Comparison of ENCODE assay signal across 10 mouse cellular contexts in the genomic region with DNA sequence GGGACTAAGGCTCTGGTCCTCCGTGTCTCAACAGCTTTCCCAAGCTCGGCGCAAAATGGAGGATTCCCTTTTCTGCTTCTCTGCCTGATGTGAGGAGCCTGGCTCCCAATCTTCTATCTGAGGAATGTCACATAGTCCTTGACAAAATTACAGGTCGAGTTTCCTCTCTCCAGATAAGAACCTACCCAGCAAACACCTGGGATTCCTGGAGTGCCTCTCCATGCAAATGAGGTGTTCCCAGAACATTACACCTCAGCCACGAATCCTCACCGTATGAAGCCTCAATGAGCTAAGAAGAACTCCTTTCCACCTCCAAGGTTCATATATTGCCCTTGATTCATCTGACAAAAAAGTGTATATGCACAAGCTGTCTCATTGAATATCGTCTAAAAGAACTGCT. TPM values are rescaled to one million over a fixed set of nuclear protein-coding genes. Genes with fewer than 3 reads are reported as not detected.
DNase-seq lines count a peak whose midpoint lies in the region; ATAC-seq and TF ChIP-seq lines count a peak whose summit lies in the region.
"Had no signal": no experiment of that assay in that cellular context is flagged by ENCODE, and none has a peak within 500 bp of the region (broad histone marks: within the 10 kb centered on the region; RNA-seq: fewer than 3 reads in every experiment).

No protein-coding gene starts in this region.

- DNase-seq in left cerebral cortex, adult 2 months (ENCODE audit: extremely low spot score in 1 of 2, low spot score in 2 of 2): no peak
- no peak for DNase-seq in left cerebral cortex, postnatal 25 days (ENCODE audit: low spot score in 2 of 2)
- DNase-seq in limb, embryonic 14.5 days (ENCODE audit: low spot score): no peak
- DNase-seq in thymus, adult 18-20 months: no peak
- no peak for DNase-seq in spleen, postnatal 10 days (ENCODE audit: low spot score in 2 of 2)
- DNase-seq in urinary bladder, postnatal 36 days (ENCODE audit: low spot score in 2 of 2): no peak
- DNase-seq: thymus, postnatal 36 days had no signal

- no peak for ATAC-seq in forebrain, embryonic 13.5 days
- no peak for ATAC-seq in limb, embryonic 14.5 days (ENCODE audit: low FRiP score, low read depth)
- no peak for ATAC-seq in neural tube, embryonic 15.5 days (ENCODE audit: low FRiP score)

- peak overlapping the region; percentile 43; the same call in 1 of the 2 replicates for H3K9ac ChIP-seq in forebrain, embryonic 13.5 days
- peak overlapping the region; percentile 45 for H3K9ac ChIP-seq in limb, embryonic 14.5 days (ENCODE audit: low read depth, low read length, severe bottlenecking)
- peak overlapping the region; percentile 50 for H3K9ac ChIP-seq in neural tube, embryonic 15.5 days (replicated peaks)

- H3K4me2 ChIP-seq in forebrain, embryonic 13.5 days: peak overlapping the region; percentile 67
- H3K4me2 ChIP-seq in limb, embryonic 14.5 days (replicated peaks; ENCODE audit: low read depth, low read length, severe bottlenecking): peak overlapping the region; percentile 55
- H3K4me2 ChIP-seq in neural tube, embryonic 15.5 days: peak overlapping the region; percentile 75

- peak overlapping the region; percentile 35; the same call in 1 of the 2 replicates for H3K4me3 ChIP-seq in left cerebral cortex, adult 2 months
- peak overlapping the region; percentile 37 for H3K4me3 ChIP-seq in forebrain, embryonic 13.5 days
- H3K4me3 ChIP-seq in limb, embryonic 14.5 days (replicated peaks; ENCODE audit: low read length): peak overlapping the region; percentile 35; the same call in 1 of the 2 replicates
- H3K4me3 ChIP-seq in neural tube, embryonic 15.5 days (replicated peaks): peak overlapping the region; percentile 45

- H3K27ac ChIP-seq in left cerebral cortex, adult 2 months: no peak overlapping the region
- no peak overlapping the region for H3K27ac ChIP-seq in forebrain, embryonic 13.5 days
- no peak overlapping the region for H3K27ac ChIP-seq in limb, embryonic 14.5 days (replicated peaks; ENCODE audit: low read depth, low read length)
- 0 out of 2 replicates have a peak overlapping the region, but pooled peaks have one; percentile 18 for H3K27ac ChIP-seq in neural tube, embryonic 15.5 days (replicated peaks)

- no peaks in the 10 kb centered on the region for H3K9me3 ChIP-seq in forebrain, embryonic 13.5 days (replicated peaks)
- no peaks in the 10 kb centered on the region for H3K9me3 ChIP-seq in limb, embryonic 14.5 days (ENCODE audit: control insufficient read depth, low read length)
- no peaks in the 10 kb centered on the region for H3K9me3 ChIP-seq in neural tube, embryonic 15.5 days (replicated peaks)

- no peak for TF ChIP-seq POLR2A in limb, embryonic 14.5 days (IDR thresholded peaks at IDR 0.05; ENCODE audit: borderline replicate concordance, extremely low read depth, insufficient read depth, insufficient read length)

- peaks cover 12% of the 10 kb centered on the region for H3K4me1 ChIP-seq in forebrain, embryonic 13.5 days
- H3K4me1 ChIP-seq in limb, embryonic 14.5 days (ENCODE audit: control insufficient read depth, insufficient read depth, low read length): peaks cover 16% of the 10 kb centered on the region
- peaks cover 14% of the 10 kb centered on the region for H3K4me1 ChIP-seq in neural tube, embryonic 15.5 days

- intact Hi-C loops in left cerebral cortex, adult 2 months (cut with DNase I): no loop called here
- intact Hi-C loops in left cerebral cortex, postnatal 25 days (cut with DNase I): loop anchor here (10.0 kb wide), 1 partner anchor 354 kb away; the partner anchor contains the start of gene Atp5g3

- WGBS in forebrain, embryonic 13.5 days: 42% methylated on average over 7 of the region's 7 CpGs
- WGBS in limb, embryonic 14.5 days: 44% methylated on average over 7 of the region's 7 CpGs
- WGBS in neural tube, embryonic 15.5 days: 52% methylated on average over 7 of the region's 7 CpGs

- H3K36me3 ChIP-seq in forebrain, embryonic 13.5 days (ENCODE audit: poor library complexity, severe bottlenecking): no peaks in the 10 kb centered on the region
- H3K36me3 ChIP-seq in limb, embryonic 14.5 days (ENCODE audit: control insufficient read depth, insufficient read depth, low read length): no peaks in the 10 kb centered on the region
- H3K36me3 ChIP-seq in neural tube, embryonic 15.5 days: no peaks in the 10 kb centered on the region

- TF ChIP-seq CTCF in left cerebral cortex, adult 2 months (IDR thresholded peaks at IDR 0.05): no peak

- H3K27me3 ChIP-seq in forebrain, embryonic 13.5 days: no peaks in the 10 kb centered on the region
- no peaks in the 10 kb centered on the region for H3K27me3 ChIP-seq in limb, embryonic 14.5 days (ENCODE audit: control insufficient read depth, insufficient read depth, low read length)
- no peaks in the 10 kb centered on the region for H3K27me3 ChIP-seq in neural tube, embryonic 15.5 days (replicated peaks)

RNA-seq across cellular contexts. Expression of gene Chrna1, which starts 19.7 kb away (rescaled TPM):
- under 1 TPM; 0.12 to 0.25 TPM for total RNA-seq in left cerebral cortex, adult 2 months (2021)
- total RNA-seq in left cerebral cortex, postnatal 25 days (2021): under 1 TPM in 1 of 2 experiments, not detected in 1; 0.18 TPM
- 0.11 and 0.27 TPM in 2 replicates for polyA plus RNA-seq in forebrain, embryonic 13.5 days (2015; fragmentation: Nextera tagmentation; extraction: Ambion mirVana)
- 8.9 and 9.3 TPM in 2 replicates for polyA plus RNA-seq in limb, embryonic 14.5 days (2012; rRNA removed)
- 14.9 and 19.4 TPM in 2 replicates for polyA plus RNA-seq in limb, embryonic 14.5 days (2014; fragmentation: Nextera tagmentation; extraction: Ambion mirVana)
- 0.73 and 0.78 TPM in 2 replicates for polyA plus RNA-seq in neural tube, embryonic 15.5 days (2015; fragmentation: Nextera tagmentation; extraction: Ambion mirVana)
- total RNA-seq: neutrophil, adult 5-6 weeks had no signal

RNA-seq across cellular contexts. Expression of gene Wipf1, which starts 30.9 kb away (rescaled TPM):
- total RNA-seq in left cerebral cortex, adult 2 months (2021): 1 to 10 TPM; 7.4 to 7.9 TPM
- total RNA-seq in left cerebral cortex, postnatal 25 days (2021): 1 to 10 TPM; 7.0 to 8.4 TPM
- 2.4 and 2.8 TPM in 2 replicates for polyA plus RNA-seq in forebrain, embryonic 13.5 days (2015; fragmentation: Nextera tagmentation; extraction: Ambion mirVana)
- 20.1 and 25.8 TPM in 2 replicates for polyA plus RNA-seq in limb, embryonic 14.5 days (2012; rRNA removed)
- 25.7 and 27.8 TPM in 2 replicates for polyA plus RNA-seq in limb, embryonic 14.5 days (2014; fragmentation: Nextera tagmentation; extraction: Ambion mirVana)
- 2.4 and 4.8 TPM in 2 replicates for polyA plus RNA-seq in neural tube, embryonic 15.5 days (2015; fragmentation: Nextera tagmentation; extraction: Ambion mirVana)
